Mouse (Mus musculus) myocyte (in vitro differentiated cells): ENCODE data around the gene Pgrmc1. TPM values are rescaled to one million over a fixed set of nuclear protein-coding genes. Genes with fewer than 3 reads are reported as not detected.

ENCODE experiments used
- H3K27me3 ChIP-seq: one replicate; pipeline ENCODE4 v1.6.1; 2011; ENCODE audit not compliant: control insufficient read depth, insufficient read depth, insufficient read length
- H3K36me3 ChIP-seq: one replicate; pipeline ENCODE4 v1.6.1; 2011; ENCODE audit not compliant: control insufficient read depth, insufficient read depth
- H3K4me2 ChIP-seq: one replicate; pipeline ENCODE4 v1.6.1; 2011; ENCODE audit warnings: low read depth, control low read depth
- H3K4me3 ChIP-seq: one replicate; pipeline ENCODE4 v1.5.1; 2011; ENCODE audit warnings: mild to moderate bottlenecking, control low read depth, moderate library complexity
- H3K79me2 ChIP-seq: one replicate; pipeline ENCODE4 v1.6.1; 2011; ENCODE audit not compliant: control insufficient read depth, insufficient read depth
- H3ac ChIP-seq: one replicate; pipeline ENCODE4 v1.6.1; 2011; ENCODE audit not compliant: control insufficient read depth, insufficient read length
- CEBPB ChIP-seq: IDR thresholded peaks from 2 replicates; pipeline ENCODE4 v1.6.1; 2011; ENCODE audit warnings: mild to moderate bottlenecking, moderate library complexity; ENCODE audit not compliant: poor library complexity, insufficient read depth, severe bottlenecking
- E2F4 ChIP-seq: IDR thresholded peaks from one replicate; pipeline ENCODE4 v1.6.1; 2011; ENCODE audit warnings: mild to moderate bottlenecking, control low read depth, moderate library complexity; ENCODE audit not compliant: insufficient read depth
- MAX ChIP-seq: IDR thresholded peaks from one replicate; pipeline ENCODE4 v1.6.1; 2011; ENCODE audit warnings: low read depth, mild to moderate bottlenecking, control low read depth
- MYOD1 ChIP-seq, 3 experiments: IDR thresholded peaks; one replicate each; pipeline ENCODE4 v1.6.1; 2011; ENCODE audit warnings: control low read depth in 2 of 3, low read depth in 2 of 3, mild to moderate bottlenecking in 2 of 3, moderate library complexity in 1 of 3; ENCODE audit not compliant: insufficient read length in 2 of 3, control insufficient read depth in 1 of 3
- MYOG ChIP-seq, 3 experiments: IDR thresholded peaks; one replicate each; pipeline ENCODE4 v1.6.1; 2011; ENCODE audit warnings: control low read depth in 2 of 3, low read depth in 2 of 3, mild to moderate bottlenecking in 2 of 3; ENCODE audit not compliant: insufficient read length in 2 of 3, control insufficient read depth in 1 of 3, insufficient read depth in 1 of 3
- POLR2A ChIP-seq: IDR thresholded peaks from one replicate; pipeline ENCODE4 v1.6.1; 2011; ENCODE audit warnings: low read depth, mild to moderate bottlenecking, control low read depth, moderate library complexity; ENCODE audit not compliant: insufficient read length
- POLR2AphosphoS2 ChIP-seq: IDR thresholded peaks from one replicate; pipeline ENCODE4 v1.6.1; 2011; ENCODE audit warnings: low read depth, control low read depth; ENCODE audit not compliant: insufficient read length
- REST ChIP-seq: IDR thresholded peaks from one replicate; pipeline ENCODE4 v1.6.1; 2011; ENCODE audit warnings: mild to moderate bottlenecking, control low read depth, moderate library complexity; ENCODE audit not compliant: insufficient read depth, insufficient read length
- SRF ChIP-seq: IDR thresholded peaks from one replicate; pipeline ENCODE4 v1.6.1; 2011; ENCODE audit warnings: low read depth; ENCODE audit not compliant: control insufficient read depth, insufficient read length
- TCF12 ChIP-seq: IDR thresholded peaks from one replicate; pipeline ENCODE4 v1.6.1; 2011; ENCODE audit warnings: mild to moderate bottlenecking, control low read depth; ENCODE audit not compliant: poor library complexity, insufficient read depth, severe bottlenecking
- TCF3 ChIP-seq: IDR thresholded peaks from one replicate; pipeline ENCODE4 v1.6.1; 2011; ENCODE audit warnings: low read depth, control low read depth; ENCODE audit not compliant: insufficient read length
- USF1 ChIP-seq: IDR thresholded peaks from one replicate; pipeline ENCODE4 v1.6.1; 2011; ENCODE audit warnings: low read depth, mild to moderate bottlenecking, control low read depth, moderate library complexity
- polyA plus RNA-seq: library from polyadenylated mRNA; unstranded; fragments of >200 nt; fragmentation: generic; extraction: Trizol; gene quantifications from one replicate; pipeline ENCODE4 v1.2.1, GENCODE M21; 2012; ENCODE audit warnings: missing spikeins

The Pgrmc1 gene
- 43.9 TPM for polyA plus RNA-seq

- no peak for TF ChIP-seq MAX
- no peak for TF ChIP-seq MYOD1 (IDR thresholded peaks at IDR 0.05; ENCODE audit: control insufficient read depth in 1 of 3, insufficient read length in 2 of 3, low read depth in 2 of 3)
- TF ChIP-seq POLR2AphosphoS2: peak; percentile 93
- TF ChIP-seq POLR2A: peak; percentile 96
- no peak for TF ChIP-seq USF1
- TF ChIP-seq REST: no peak
- peak; percentile 13 for TF ChIP-seq E2F4
- no peak for TF ChIP-seq TCF12
- TF ChIP-seq TCF3: no peak
- no peak for TF ChIP-seq SRF
- no peak for TF ChIP-seq CEBPB
- no peak for TF ChIP-seq MYOG (IDR thresholded peaks at IDR 0.05; ENCODE audit: control insufficient read depth in 1 of 3, insufficient read depth in 1 of 3, insufficient read length in 2 of 3, low read depth in 2 of 3)
- Histone ChIP-seq H3ac (peak within 1 kb of the TSS; percentile 17), H3K79me2 (no peaks in the 10 kb centered on the region), H3K4me2 (peak within 1 kb of the TSS; percentile 67), H3K27me3 (no peaks in the 10 kb centered on the region), H3K36me3 (no peaks in the 10 kb centered on the region), H3K4me3 (peak within 1 kb of the TSS; percentile 63)
These were observed at the start of gene Pgrmc1 for GRCm38 (mm10) chrX:36597707-36598389. Pgrmc1 (plus strand) TSS chrX:36598206.

GRCm38 (mm10) chrX:36548798-36549197 lies 49.2 kb upstream of the Pgrmc1 start:
- no peak for TF ChIP-seq TCF3
- TF ChIP-seq CEBPB: no peak
- no peak for TF ChIP-seq SRF
- no peak for TF ChIP-seq TCF12
- no peak for TF ChIP-seq REST
- no peak for TF ChIP-seq MAX
- TF ChIP-seq MYOD1 (IDR thresholded peaks at IDR 0.05; ENCODE audit: control insufficient read depth in 1 of 3, insufficient read length in 2 of 3, low read depth in 2 of 3): no peak
- no peak for TF ChIP-seq USF1
- TF ChIP-seq POLR2AphosphoS2: no peak
- TF ChIP-seq MYOG (IDR thresholded peaks at IDR 0.05; ENCODE audit: control insufficient read depth in 1 of 3, insufficient read depth in 1 of 3, insufficient read length in 2 of 3, low read depth in 2 of 3): no peak
- TF ChIP-seq E2F4: no peak
- no peak for TF ChIP-seq POLR2A

GRCm38 (mm10) chrX:36550906-36551305 lies 47.1 kb upstream of the Pgrmc1 start:
- no peak overlapping the region for H3K4me3 ChIP-seq
- no peaks in the 10 kb centered on the region for H3K27me3 ChIP-seq
- no peaks in the 10 kb centered on the region for H3K79me2 ChIP-seq
- H3K36me3 ChIP-seq: no peaks in the 10 kb centered on the region
- peak; percentile 36 for TF ChIP-seq TCF12
- no peak for TF ChIP-seq POLR2A
- TF ChIP-seq USF1: no peak
- no peak for TF ChIP-seq MAX
- no peak for TF ChIP-seq E2F4
- no peak for TF ChIP-seq REST
- TF ChIP-seq MYOD1 (IDR thresholded peaks at IDR 0.05; ENCODE audit: control insufficient read depth in 1 of 3, insufficient read length in 2 of 3, low read depth in 2 of 3): peak; percentile 67 to 90 (median 79)
- TF ChIP-seq SRF: no peak
- TF ChIP-seq CEBPB: no peak
- no peak for TF ChIP-seq TCF3
- peak in 2 of 3 experiments; percentile 66 to 77 for TF ChIP-seq MYOG (IDR thresholded peaks at IDR 0.05; ENCODE audit: control insufficient read depth in 1 of 3, insufficient read depth in 1 of 3, insufficient read length in 2 of 3, low read depth in 2 of 3)
- H3ac ChIP-seq: no peak overlapping the region
- peak overlapping the region; percentile 68 for H3K4me2 ChIP-seq

More at GRCm38 (mm10) chrX:36548798-36549197, 49.2 kb upstream of the Pgrmc1 start:
- Histone ChIP-seq H3ac (no peak overlapping the region), H3K4me3 (no peak overlapping the region), H3K27me3 (no peaks in the 10 kb centered on the region), H3K79me2 (no peaks in the 10 kb centered on the region), H3K4me2 (no peak overlapping the region), H3K36me3 (no peaks in the 10 kb centered on the region)

DNA sequence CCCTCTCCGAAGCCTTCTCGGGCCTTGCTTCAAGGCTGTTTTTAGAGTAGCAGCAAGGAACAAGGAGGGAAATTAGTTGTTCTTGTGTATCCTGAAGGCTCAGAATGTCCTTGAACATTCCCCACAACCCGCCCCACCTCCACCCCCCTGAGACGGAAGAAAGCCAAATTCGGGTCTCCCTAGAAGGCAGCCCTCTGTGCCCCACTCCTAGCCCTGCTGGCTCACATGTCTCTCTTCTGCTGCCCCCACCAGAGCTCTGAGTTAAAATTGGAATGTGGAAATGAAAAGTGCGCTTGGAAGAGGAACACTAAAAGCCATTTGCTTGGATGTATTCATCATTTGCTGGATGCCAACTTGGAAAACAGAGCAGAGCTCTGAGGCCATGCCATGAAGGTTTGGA lies 46.7 kb upstream of the Pgrmc1 start:
- peak overlapping the region; percentile 68 for H3K4me2 ChIP-seq
- TF ChIP-seq TCF3: no peak
- TF ChIP-seq CEBPB: no peak
- TF ChIP-seq POLR2A: no peak
- TF ChIP-seq TCF12: no peak
- no peak for TF ChIP-seq SRF
- H3K27me3 ChIP-seq: no peaks in the 10 kb centered on the region
- no peaks in the 10 kb centered on the region for H3K79me2 ChIP-seq
- H3K4me3 ChIP-seq: no peak overlapping the region
- no peaks in the 10 kb centered on the region for H3K36me3 ChIP-seq
- no peak overlapping the region for H3ac ChIP-seq
